Mouse (Mus musculus) intestine, embryonic 15.5 days (tissue): Measurements from ENCODE around the gene Gm20662. TPM values are rescaled to one million over a fixed set of nuclear protein-coding genes. Genes with fewer than 3 reads are reported as not detected.

Experiments used
- ATAC-seq: fragments of 200-750 bp; cut with Nextera tagmentation; 2 replicates; pipeline ENCODE4 v1.8.0; 2017; ENCODE audit warnings: moderate TSS enrichment, moderate library complexity
- H3K27ac ChIP-seq: fragments of 300-500 bp; sonication (generic); 2 replicates; pipeline ENCODE4 v1.5.1; 2015; ENCODE audit warnings: mild to moderate bottlenecking, inconsistent platforms
- H3K27me3 ChIP-seq: fragments of 300-500 bp; sonication (generic); replicated peaks from 2 replicates; pipeline ENCODE4 v1.6.1; 2015; ENCODE audit warnings: inconsistent platforms
- H3K36me3 ChIP-seq: fragments of 300-500 bp; sonication (generic); 2 replicates; pipeline ENCODE4 v1.6.1; 2015; ENCODE audit warnings: inconsistent platforms
- H3K4me1 ChIP-seq: fragments of 300-500 bp; sonication (generic); replicated peaks from 2 replicates; pipeline ENCODE4 v1.6.1; 2015; ENCODE audit warnings: inconsistent platforms
- H3K4me2 ChIP-seq: fragments of 300-500 bp; sonication (generic); replicated peaks from 2 replicates; pipeline ENCODE4 v1.6.1; 2015; ENCODE audit warnings: mild to moderate bottlenecking, inconsistent platforms
- H3K4me3 ChIP-seq: fragments of 300-500 bp; sonication (generic); replicated peaks from 2 replicates; pipeline ENCODE4 v1.5.1; 2015; ENCODE audit warnings: inconsistent platforms
- H3K9ac ChIP-seq: fragments of 300-500 bp; sonication (generic); 2 replicates; pipeline ENCODE4 v1.6.1; 2015; ENCODE audit warnings: inconsistent platforms
- H3K9me3 ChIP-seq: fragments of 300-500 bp; sonication (generic); 2 replicates; pipeline ENCODE4 v1.6.1; 2016; ENCODE audit warnings: inconsistent platforms
- WGBS: fragments of 180-500 bp; shearing (Covaris S2); methylation state at CpG from one replicate; pipeline ENCODE4 v1.1.7; 2015; 5-methylcytosine and 5-hydroxymethylcytosine counted together
- polyA plus RNA-seq: library from polyadenylated mRNA; unstranded; fragments of >200 nt; fragmentation: Nextera tagmentation; extraction: Ambion mirVana; gene quantifications from 2 replicates; pipeline ENCODE4 v1.2.1, GENCODE M21; 2015

Gm20662 gene
- polyA plus RNA-seq: 0.10 and 0.42 TPM in 2 replicates

GRCm38 (mm10) chr9:107996049-107996448 is at the start of gene Gm20662:
TSS of gene Gm20662 (plus strand) at chr9:107996349.
- ATAC-seq: no peak
- Histone ChIP-seq H3K9ac (no peak within 1 kb of the TSS), H3K27ac (no peak within 1 kb of the TSS), H3K27me3 (no peaks in the 10 kb centered on the region), H3K9me3 (no peaks in the 10 kb centered on the region), H3K4me3 (no peak within 1 kb of the TSS), H3K4me2 (no peak within 1 kb of the TSS), H3K36me3 (no peaks in the 10 kb centered on the region), H3K4me1 (no peaks in the 10 kb centered on the region)
- WGBS: 85% methylated on average over 5 of the region's 5 CpGs

- H3K9me3 ChIP-seq: no peaks in the 10 kb centered on the region
- H3K27me3 ChIP-seq: no peaks in the 10 kb centered on the region
- H3K4me1 ChIP-seq: peaks cover 3% of the 10 kb centered on the region
- H3K4me3 ChIP-seq: no peak overlapping the region
- WGBS: 88% methylated on average over 31 of the region's 31 CpGs
- H3K27ac ChIP-seq: no peak overlapping the region
- H3K36me3 ChIP-seq: no peaks in the 10 kb centered on the region
- no peak overlapping the region for H3K9ac ChIP-seq
- no peak overlapping the region for H3K4me2 ChIP-seq
- no peak for ATAC-seq
Measured at GRCm38 (mm10) chr9:107947241-107948194, 48.6 kb upstream of the Gm20662 start.

- peaks cover 3% of the 10 kb centered on the region for H3K4me1 ChIP-seq
- 75% methylated on average over 13 of the region's 13 CpGs for WGBS
- H3K27ac ChIP-seq: no peak overlapping the region
- ATAC-seq: no peak
- H3K27me3 ChIP-seq: no peaks in the 10 kb centered on the region
- no peaks in the 10 kb centered on the region for H3K9me3 ChIP-seq
- H3K9ac ChIP-seq: no peak overlapping the region
- no peak overlapping the region for H3K4me3 ChIP-seq
- no peaks in the 10 kb centered on the region for H3K36me3 ChIP-seq
- no peak overlapping the region for H3K4me2 ChIP-seq
Measured at GRCm38 (mm10) chr9:107949184-107949921, 46.8 kb upstream of the Gm20662 start.

DNA sequence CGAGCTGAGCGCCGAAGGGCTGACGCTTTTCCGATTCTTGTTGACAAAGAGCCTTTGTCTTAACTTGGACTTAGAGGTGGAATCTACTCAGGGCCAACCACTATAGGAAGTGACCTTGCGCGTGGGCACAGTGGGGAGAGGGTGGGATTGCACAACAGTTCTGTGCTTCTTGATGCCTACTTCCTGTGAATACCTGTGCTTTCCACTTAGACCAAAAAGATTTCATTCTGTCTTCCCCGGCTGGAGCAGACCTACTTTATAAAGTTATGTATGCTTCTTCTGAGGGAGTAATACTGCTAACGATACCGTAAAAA is 46.3 kb upstream of the Gm20662 start, which contains the start of gene Traip:
Gene Traip (plus strand): TSS at position 215 of the 314 bp plus-strand sequence.
- Histone ChIP-seq H3K36me3 (no peaks in the 10 kb centered on the region), H3K27me3 (no peaks in the 10 kb centered on the region), H3K27ac (peak within 1 kb of the TSS; percentile 74), H3K4me1 (peaks cover 3% of the 10 kb centered on the region), H3K9ac (peak within 1 kb of the TSS; percentile 53), H3K9me3 (no peaks in the 10 kb centered on the region), H3K4me2 (peak within 1 kb of the TSS; percentile 75), H3K4me3 (peak within 1 kb of the TSS; percentile 68)
- 87% methylated on average over 10 of the region's 10 CpGs for WGBS
- ATAC-seq: no peak

DNA sequence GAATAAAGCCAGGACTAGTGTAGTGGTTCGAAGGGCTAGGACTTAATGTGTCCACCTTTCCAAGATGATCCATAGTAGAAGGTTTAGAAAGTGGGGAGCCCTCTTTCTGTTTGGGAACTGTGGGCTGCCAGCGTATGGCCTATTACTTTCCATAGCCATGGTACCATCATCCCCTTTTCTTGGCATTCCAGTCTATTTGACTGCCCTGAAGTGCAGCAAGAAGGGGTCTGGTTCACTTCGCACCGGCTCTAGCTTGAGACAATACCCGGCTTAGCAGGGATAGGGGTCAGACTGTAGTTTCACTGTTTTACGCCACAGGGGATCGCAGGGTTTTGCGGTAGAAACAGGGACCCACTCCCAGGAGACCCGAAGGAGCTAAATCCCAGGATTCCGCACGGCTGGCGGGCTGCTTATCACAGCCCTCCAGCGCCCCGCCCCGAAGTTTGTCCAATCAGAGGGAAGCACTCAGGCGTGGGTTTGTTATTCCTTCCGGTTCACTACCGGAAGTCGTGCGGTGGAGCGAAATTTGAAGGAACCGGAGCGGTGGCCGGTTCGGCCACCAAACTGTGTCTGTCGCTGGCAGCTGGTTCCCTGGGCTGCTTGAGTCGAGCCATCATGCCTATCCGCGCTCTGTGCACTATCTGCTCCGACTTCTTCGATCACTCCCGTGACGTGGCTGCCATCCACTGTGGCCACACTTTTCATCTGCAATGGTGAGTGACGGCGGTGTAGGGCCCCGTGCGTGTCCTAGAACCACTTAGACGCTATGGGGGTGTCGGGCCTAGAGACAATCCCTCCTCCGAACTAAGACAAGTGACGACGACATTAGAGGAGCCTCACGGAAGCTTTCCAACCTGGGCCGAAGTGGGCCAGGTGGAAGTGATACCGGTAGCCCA is 45.4 kb upstream of the Gm20662 start:
- H3K4me2 ChIP-seq: peak overlapping the region; percentile 75
- peak overlapping the region; percentile 53 for H3K9ac ChIP-seq
- WGBS: 21% methylated on average over 45 of the region's 45 CpGs
- no peaks in the 10 kb centered on the region for H3K27me3 ChIP-seq
- peak overlapping the region; percentile 68 for H3K4me3 ChIP-seq
- peak overlapping the region; percentile 74 for H3K27ac ChIP-seq
- H3K9me3 ChIP-seq: no peaks in the 10 kb centered on the region
- ATAC-seq: peak; percentile 95
- peaks cover 3% of the 10 kb centered on the region for H3K4me1 ChIP-seq
- no peaks in the 10 kb centered on the region for H3K36me3 ChIP-seq

DNA sequence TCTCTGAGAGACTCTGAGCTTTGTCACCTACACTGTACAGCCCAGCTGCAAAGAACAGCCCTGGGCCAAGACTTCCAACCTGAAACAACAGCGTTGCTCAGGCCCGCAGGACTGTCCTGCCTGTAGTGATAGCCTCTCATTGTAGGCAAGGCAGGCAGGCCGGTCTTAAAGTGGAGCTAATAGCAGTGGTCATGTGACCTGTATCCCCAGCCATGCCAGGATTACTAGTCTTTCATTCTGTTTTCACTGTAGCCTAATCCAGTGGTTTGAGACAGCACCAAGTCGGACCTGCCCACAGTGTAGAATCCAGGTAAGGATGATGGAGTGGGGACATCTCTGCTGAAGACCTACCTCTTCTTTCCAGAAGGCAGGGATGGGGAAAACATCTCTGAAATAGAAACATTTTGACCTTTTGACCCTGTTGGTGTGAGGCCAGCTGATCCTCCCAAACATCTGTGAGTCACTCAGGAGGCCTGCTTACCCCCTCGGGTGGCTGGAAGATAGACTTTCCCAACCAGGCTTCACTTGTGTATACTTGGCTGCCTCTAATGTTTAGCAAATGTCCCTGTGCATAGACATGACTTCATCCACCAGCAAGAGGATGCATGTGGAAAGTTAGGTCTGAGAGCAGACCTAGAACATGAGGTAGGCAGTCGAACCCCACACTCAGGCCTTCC is 40.4 kb upstream of the Gm20662 start:
- Histone ChIP-seq H3K36me3 (peaks cover 17% of the 10 kb centered on the region; the same call in 1 of the 2 replicates), H3K9ac (no peak overlapping the region), H3K4me1 (peaks cover 3% of the 10 kb centered on the region), H3K4me2 (no peak overlapping the region), H3K9me3 (no peaks in the 10 kb centered on the region), H3K4me3 (no peak overlapping the region), H3K27ac (no peak overlapping the region), H3K27me3 (no peaks in the 10 kb centered on the region)
- ATAC-seq: no peak
- WGBS: 76% methylated on average over 6 of the region's 6 CpGs

DNA sequence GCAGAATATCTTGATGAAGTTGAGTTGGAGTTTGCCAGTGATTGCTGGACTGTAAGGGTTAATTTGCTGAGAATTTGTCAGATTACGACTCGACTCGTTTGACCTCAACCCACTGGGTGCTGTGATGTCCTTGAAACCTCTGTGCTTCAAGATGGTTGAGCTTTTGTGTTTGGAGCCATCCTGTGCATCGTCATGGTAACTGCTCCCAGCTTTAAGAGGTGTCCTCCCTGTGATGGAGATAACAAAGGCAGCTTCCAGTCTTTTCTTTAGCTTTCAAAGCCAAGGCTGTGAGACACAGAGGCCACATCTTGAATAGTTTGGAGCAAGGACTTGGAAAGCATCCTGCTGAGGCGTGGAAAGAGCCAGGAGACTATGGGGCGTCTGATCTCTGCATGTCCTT is 39.0 kb upstream of the Gm20662 start:
- Histone ChIP-seq H3K9me3 (no peaks in the 10 kb centered on the region), H3K27ac (no peak overlapping the region), H3K4me1 (no peaks in the 10 kb centered on the region; the same call in 1 of the 2 replicates), H3K4me3 (no peak overlapping the region), H3K27me3 (no peaks in the 10 kb centered on the region), H3K36me3 (peaks cover 25% of the 10 kb centered on the region), H3K4me2 (no peak overlapping the region), H3K9ac (no peak overlapping the region)
- 64% methylated on average over 6 of the region's 6 CpGs for WGBS
- no peak for ATAC-seq

- Histone ChIP-seq H3K4me1 (no peaks in the 10 kb centered on the region), H3K9me3 (no peaks in the 10 kb centered on the region), H3K27ac (no peak overlapping the region), H3K9ac (no peak overlapping the region), H3K36me3 (peaks cover 28% of the 10 kb centered on the region), H3K4me3 (no peak overlapping the region), H3K4me2 (no peak overlapping the region), H3K27me3 (no peaks in the 10 kb centered on the region)
- ATAC-seq: no peak
- WGBS: 58% methylated on average over 6 of the region's 6 CpGs
Measured at GRCm38 (mm10) chr9:107959896-107960295, 36.3 kb upstream of the Gm20662 start.

DNA sequence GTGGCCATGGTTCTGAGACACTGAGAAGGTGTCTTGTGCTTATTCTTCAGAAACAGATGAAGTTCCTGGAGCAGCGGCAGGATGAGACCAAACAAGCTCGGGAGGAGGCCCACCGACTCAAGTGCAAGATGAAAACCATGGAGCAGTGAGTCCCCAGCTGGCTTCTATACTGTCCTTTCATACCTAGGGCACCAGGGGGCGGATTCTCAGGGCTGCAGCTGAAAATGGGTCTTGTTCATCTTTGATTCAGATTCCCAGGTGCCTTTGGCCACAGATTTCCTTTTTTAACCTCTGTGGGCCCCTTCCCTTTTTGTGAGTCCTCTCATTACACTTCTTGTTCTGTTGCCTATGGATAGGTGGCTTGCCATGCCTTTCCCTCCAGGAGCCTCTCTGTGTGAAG is 35.2 kb upstream of the Gm20662 start:
- ATAC-seq: no peak
- 76% methylated on average over 4 of the region's 4 CpGs for WGBS
- Histone ChIP-seq H3K36me3 (peaks cover 29% of the 10 kb centered on the region), H3K27me3 (no peaks in the 10 kb centered on the region), H3K9me3 (no peaks in the 10 kb centered on the region), H3K4me3 (no peak overlapping the region), H3K9ac (no peak overlapping the region), H3K4me1 (no peaks in the 10 kb centered on the region), H3K27ac (no peak overlapping the region), H3K4me2 (no peak overlapping the region)

DNA sequence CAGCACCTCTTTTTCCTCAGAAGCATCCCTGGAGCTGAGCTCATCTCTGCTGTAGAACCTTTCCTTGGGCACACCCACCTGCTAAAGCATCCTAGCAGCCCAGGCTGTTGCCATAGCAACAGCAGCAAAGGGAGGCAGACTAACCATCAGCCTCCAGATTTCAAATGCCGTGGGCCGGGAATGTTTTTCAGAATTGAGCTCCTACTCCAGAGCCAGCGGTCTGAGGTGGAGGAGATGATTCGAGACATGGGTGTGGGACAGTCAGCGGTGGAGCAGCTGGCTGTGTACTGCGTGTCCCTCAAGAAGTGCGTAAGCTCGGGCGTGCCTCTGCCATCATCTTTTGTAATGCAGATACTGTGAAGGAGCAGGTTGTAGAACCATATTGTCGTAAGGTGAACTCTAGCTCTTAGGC is 34.8 kb upstream of the Gm20662 start:
- Histone ChIP-seq H3K9me3 (no peaks in the 10 kb centered on the region), H3K27ac (no peak overlapping the region), H3K4me3 (no peak overlapping the region), H3K9ac (no peak overlapping the region), H3K4me1 (no peaks in the 10 kb centered on the region), H3K36me3 (peaks cover 29% of the 10 kb centered on the region), H3K4me2 (no peak overlapping the region), H3K27me3 (no peaks in the 10 kb centered on the region)
- no peak for ATAC-seq
- WGBS: 88% methylated on average over 10 of the region's 10 CpGs

DNA sequence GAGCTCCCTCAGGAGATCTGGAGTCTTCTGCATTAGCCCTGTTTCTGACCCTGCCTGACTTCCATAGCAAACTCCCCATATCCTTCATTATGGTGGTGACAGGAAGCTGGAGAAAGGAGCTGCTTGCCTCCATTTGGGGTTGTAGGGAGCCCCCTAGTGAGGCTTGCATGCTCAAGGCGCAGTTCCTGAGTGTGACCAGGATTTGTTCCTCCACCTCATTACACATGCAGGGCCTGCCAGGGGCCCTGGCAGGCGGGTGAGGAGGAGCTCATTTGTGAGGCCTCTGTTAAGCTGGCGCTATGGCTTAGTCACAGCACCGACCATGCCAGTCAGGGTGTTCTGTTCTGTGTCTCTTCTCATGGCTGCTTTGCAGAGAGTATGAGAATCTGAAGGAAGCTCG is 34.3 kb upstream of the Gm20662 start:
- H3K36me3 ChIP-seq: peaks cover 26% of the 10 kb centered on the region
- H3K27me3 ChIP-seq: no peaks in the 10 kb centered on the region
- 54% methylated on average over 5 of the region's 5 CpGs for WGBS
- no peak overlapping the region for H3K4me3 ChIP-seq
- no peak overlapping the region for H3K4me2 ChIP-seq
- no peak overlapping the region for H3K9ac ChIP-seq
- H3K27ac ChIP-seq: no peak overlapping the region
- no peaks in the 10 kb centered on the region for H3K9me3 ChIP-seq
- no peaks in the 10 kb centered on the region for H3K4me1 ChIP-seq
- ATAC-seq: no peak
